ENCODE assay signal across 8 mouse cellular contexts in genomic region chr2:57181692-57182541, GRCm38 (mm10). TPM values are rescaled to one million over a fixed set of nuclear protein-coding genes. Genes with fewer than 3 reads are reported as not detected.
DNase-seq lines count a peak whose midpoint lies in the region; ATAC-seq and TF ChIP-seq lines count a peak whose summit lies in the region.

No protein-coding gene starts in this region.

- H3K9me3 ChIP-seq in E14TG2a.4 (ENCODE audit: low read length): no peaks in the 10 kb centered on the region
- H3K9me3 ChIP-seq in forebrain, embryonic 13.5 days (replicated peaks): no peaks in the 10 kb centered on the region
- no peaks in the 10 kb centered on the region for H3K9me3 ChIP-seq in liver, postnatal 0 days (ENCODE audit: low read length)
- H3K9me3 ChIP-seq in neural tube, embryonic 14.5 days (ENCODE audit: control insufficient read depth, low read length): no peaks in the 10 kb centered on the region

- peak; percentile 99 for ATAC-seq in forebrain, embryonic 13.5 days
- ATAC-seq in liver, postnatal 0 days: peak; percentile 97
- ATAC-seq in neural tube, embryonic 14.5 days (ENCODE audit: low read depth): peak; percentile 99

- no peak for TF ChIP-seq CTCF in E14TG2a.4 (conservative IDR thresholded peaks at IDR 0.05; ENCODE audit: low read length)
- TF ChIP-seq CTCF in liver, postnatal 0 days (IDR thresholded peaks at IDR 0.05; ENCODE audit: low read depth): no peak

- peaks cover 7% of the 10 kb centered on the region for H3K4me1 ChIP-seq in E14TG2a.4 (replicated peaks; ENCODE audit: low read depth, low read length)
- H3K4me1 ChIP-seq in forebrain, embryonic 13.5 days: peaks cover 6% of the 10 kb centered on the region; the same call in 1 of the 2 replicates
- H3K4me1 ChIP-seq in liver, postnatal 0 days (ENCODE audit: insufficient read depth): no peaks in the 10 kb centered on the region
- no peaks in the 10 kb centered on the region for H3K4me1 ChIP-seq in neural tube, embryonic 14.5 days (ENCODE audit: control insufficient read depth, insufficient read depth, low read length)

- H3K4me3 ChIP-seq in E14TG2a.4 (replicated peaks; ENCODE audit: low read length): peak overlapping the region; percentile 83
- peak overlapping the region; percentile 58 for H3K4me3 ChIP-seq in forebrain, embryonic 13.5 days
- peak overlapping the region; percentile 70 for H3K4me3 ChIP-seq in liver, postnatal 0 days (ENCODE audit: low read depth, low read length)
- H3K4me3 ChIP-seq in neural tube, embryonic 14.5 days (ENCODE audit: low read depth, low read length): peak overlapping the region; percentile 49

- peak overlapping the region; percentile 68 for H3K9ac ChIP-seq in forebrain, embryonic 13.5 days
- peak overlapping the region; percentile 55 for H3K9ac ChIP-seq in liver, postnatal 0 days (replicated peaks)
- peak overlapping the region; percentile 51 for H3K9ac ChIP-seq in neural tube, embryonic 14.5 days (replicated peaks; ENCODE audit: low read depth, low read length)

- WGBS in forebrain, embryonic 13.5 days: under 1% methylated on average over 37 of the region's 37 CpGs
- WGBS in large intestine, adult 2 months: under 1% methylated on average over 37 of the region's 37 CpGs
- 2% methylated on average over 37 of the region's 37 CpGs for WGBS in liver, postnatal 0 days (ENCODE audit: insufficient replicate concordance)
- WGBS in neural tube, embryonic 14.5 days: under 1% methylated on average over 37 of the region's 37 CpGs

- no peaks in the 10 kb centered on the region; the same call in 1 of the 2 replicates for H3K27me3 ChIP-seq in E14TG2a.4 (ENCODE audit: insufficient read depth, low read length)
- H3K27me3 ChIP-seq in forebrain, embryonic 13.5 days: no peaks in the 10 kb centered on the region
- no peaks in the 10 kb centered on the region for H3K27me3 ChIP-seq in liver, postnatal 0 days (ENCODE audit: insufficient read depth, low read length)
- no peaks in the 10 kb centered on the region for H3K27me3 ChIP-seq in neural tube, embryonic 14.5 days (ENCODE audit: control insufficient read depth, insufficient read depth, low read length)

- no peak for TF ChIP-seq EP300 in liver, postnatal 0 days (IDR thresholded peaks at IDR 0.05; ENCODE audit: low read depth)

- intact Hi-C loops in heart, postnatal 10 days (cut with DNase I): loop anchor here (2.0 to 5.0 kb wide), 4 partner anchors 55 to 165 kb away; no protein-coding TSS in a partner anchor

- H3K4me2 ChIP-seq in forebrain, embryonic 13.5 days: peak overlapping the region; percentile 57
- H3K4me2 ChIP-seq in liver, postnatal 0 days (ENCODE audit: low read depth, low read length): peak overlapping the region; percentile 74
- peak overlapping the region; percentile 47 for H3K4me2 ChIP-seq in neural tube, embryonic 14.5 days (ENCODE audit: low read depth, low read length)

- peak; percentile 88 for DNase-seq in c-Kit-positive CD71-positive TER-119-positive erythroid progenitor cells, embryonic 14.5 days (ENCODE audit: low spot score)
- peak; percentile 96 for DNase-seq in heart, postnatal 10 days
- peak; percentile 84 for DNase-seq in large intestine, adult 2 months (ENCODE audit: low read depth, low spot score)
- DNase-seq in liver, postnatal 0 days: peak; percentile 94
- DNase-seq in testis, postnatal 10 days (ENCODE audit: low spot score): peak; percentile 95

- H3K36me3 ChIP-seq in E14TG2a.4 (ENCODE audit: insufficient read depth, low read length): no peaks in the 10 kb centered on the region
- no peaks in the 10 kb centered on the region for H3K36me3 ChIP-seq in forebrain, embryonic 13.5 days (ENCODE audit: poor library complexity, severe bottlenecking)
- H3K36me3 ChIP-seq in liver, postnatal 0 days (replicated peaks; ENCODE audit: insufficient read depth, low read length): no peaks in the 10 kb centered on the region
- no peaks in the 10 kb centered on the region for H3K36me3 ChIP-seq in neural tube, embryonic 14.5 days (ENCODE audit: control insufficient read depth, insufficient read depth, low read length)

- peak overlapping the region; percentile 86 for H3K27ac ChIP-seq in forebrain, embryonic 13.5 days
- H3K27ac ChIP-seq in liver, postnatal 0 days (ENCODE audit: low read depth): peak overlapping the region; percentile 80
- H3K27ac ChIP-seq in neural tube, embryonic 14.5 days (ENCODE audit: low read depth, low read length): peak overlapping the region; percentile 80

RNA-seq across cellular contexts. Expression of gene Gpd2, which starts 55.5 kb away (rescaled TPM):
- polyA plus RNA-seq in forebrain, embryonic 13.5 days (2015; fragmentation: Nextera tagmentation; extraction: Ambion mirVana): 20.3 and 22.1 TPM in 2 replicates
- total RNA-seq in heart, postnatal 10 days (2021): 10 to 100 TPM; 20.7 to 42.3 TPM
- 16.5 and 34.8 TPM in 2 replicates for polyA plus RNA-seq in large intestine, adult 2 months (2012; rRNA removed)
- polyA plus RNA-seq in liver, postnatal 0 days (2015; fragmentation: Nextera tagmentation; extraction: Ambion mirVana): 20.4 and 29.7 TPM in 2 replicates
- 21.1 and 22.5 TPM in 2 replicates for polyA plus RNA-seq in neural tube, embryonic 14.5 days (2014; fragmentation: Nextera tagmentation; extraction: Ambion mirVana)

RNA-seq across cellular contexts. Expression of gene Nr4a2, which starts 58.1 kb away (rescaled TPM):
- polyA plus RNA-seq in forebrain, embryonic 13.5 days (2015; fragmentation: Nextera tagmentation; extraction: Ambion mirVana): 14.2 and 20.7 TPM in 2 replicates
- 1 to 10 TPM; 2.3 TPM for total RNA-seq in heart, postnatal 10 days (2021)
- polyA plus RNA-seq in large intestine, adult 2 months (2012; rRNA removed): 1.3 and 1.5 TPM in 2 replicates
- 0.18 and 0.27 TPM in 2 replicates for polyA plus RNA-seq in liver, postnatal 0 days (2015; fragmentation: Nextera tagmentation; extraction: Ambion mirVana)
- polyA plus RNA-seq in neural tube, embryonic 14.5 days (2014; fragmentation: Nextera tagmentation; extraction: Ambion mirVana): 24.7 and 25.6 TPM in 2 replicates

Comparison
In these comparisons a context has a peak if more than half of its experiments do, and no peak if none do; other contexts are left out.
1. Peak in every context shown above with its lines: DNase-seq, ATAC-seq, H3K4me3 ChIP-seq and H3K27ac ChIP-seq.